Comparison of ENCODE assay signal across 8 mouse cellular contexts in the genomic region with DNA sequence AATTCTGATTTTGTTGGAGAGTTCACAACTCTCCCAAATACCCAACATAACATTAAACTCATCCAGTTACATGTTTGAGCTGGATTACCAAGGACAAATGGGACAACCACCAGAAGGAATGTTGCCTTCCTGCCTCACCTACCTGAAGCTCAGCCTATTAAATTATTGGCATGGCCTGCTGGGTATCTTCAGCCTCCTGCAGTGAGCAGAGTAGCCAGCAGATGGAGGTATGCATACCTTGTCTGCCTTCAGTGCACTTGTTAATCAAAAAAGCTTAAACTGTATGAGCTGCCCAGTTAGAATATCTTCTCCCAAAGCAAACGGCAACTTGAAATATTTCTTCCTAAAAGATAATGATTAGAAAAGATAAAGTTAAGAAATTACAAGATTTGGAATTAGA. TPM values are rescaled to one million over a fixed set of nuclear protein-coding genes. Genes with fewer than 3 reads are reported as not detected.
A peak's percentile ranks its signal among the peaks of the same experiment; 100 is the strongest.
DNase-seq lines count a peak whose midpoint lies in the region; ATAC-seq and TF ChIP-seq lines count a peak whose summit lies in the region.

No protein-coding gene starts in this region.

- TF ChIP-seq EP300 in liver, embryonic 14.5 days (IDR thresholded peaks at IDR 0.05; ENCODE audit: low read depth), result no peak

- H3K36me3 ChIP-seq in heart, embryonic 10.5 days, result no peaks in the 10 kb centered on the region
- no peaks in the 10 kb centered on the region for H3K36me3 ChIP-seq in liver, embryonic 14.5 days (replicated peaks; ENCODE audit: control insufficient read depth, insufficient read depth, low read depth)
- no peaks in the 10 kb centered on the region for H3K36me3 ChIP-seq in forebrain, embryonic 12.5 days (replicated peaks)

- peak; percentile 61 for TF ChIP-seq CTCF in liver, embryonic 14.5 days (IDR thresholded peaks at IDR 0.05; ENCODE audit: low read depth)

- H3K9me3 ChIP-seq in heart, embryonic 10.5 days, result no peaks in the 10 kb centered on the region
- H3K9me3 ChIP-seq in liver, embryonic 14.5 days (ENCODE audit: control insufficient read depth, low read length), result no peaks in the 10 kb centered on the region
- H3K9me3 ChIP-seq in forebrain, embryonic 12.5 days, result no peaks in the 10 kb centered on the region

- H3K9ac ChIP-seq in liver, embryonic 14.5 days (replicated peaks), result no peak overlapping the region
- no peak overlapping the region for H3K9ac ChIP-seq in forebrain, embryonic 12.5 days

- no peak for ATAC-seq in liver, embryonic 14.5 days (ENCODE audit: insufficient read depth)
- no peak for ATAC-seq in forebrain, embryonic 12.5 days (ENCODE audit: low FRiP score)

- no peak overlapping the region for H3K27ac ChIP-seq in heart, embryonic 10.5 days
- no peak overlapping the region for H3K27ac ChIP-seq in liver, embryonic 14.5 days
- no peak overlapping the region for H3K27ac ChIP-seq in forebrain, embryonic 12.5 days

- intact Hi-C loops in heart, postnatal 10 days (cut with DNase I), result no loop called here

- WGBS in heart, embryonic 10.5 days, result 83% methylated on average over 1 of the region's 1 CpGs
- WGBS in liver, embryonic 14.5 days (ENCODE audit: insufficient replicate concordance), result 56% methylated on average over 1 of the region's 1 CpGs
- WGBS in forebrain, embryonic 12.5 days, result 87% methylated on average over 1 of the region's 1 CpGs

- DNase-seq in heart, postnatal 10 days, result peak; percentile 24 to 45
- no peak for DNase-seq in heart, embryonic 10.5 days (ENCODE audit: low spot score)
- DNase-seq in CD4-positive helper T cell, adult 2 months (ENCODE audit: low read depth, low spot score), result peak; percentile 30
- DNase-seq in adrenal gland, postnatal 36 days, result peak; percentile 41 to 55
- DNase-seq in liver, embryonic 14.5 days (ENCODE audit: low read depth in 3 of 3, low spot score in 3 of 3), result no peak
- no peak for DNase-seq in right cerebral cortex, postnatal 25 days
- DNase-seq in right cerebral cortex, adult 18-20 months, result no peak

- H3K27me3 ChIP-seq in heart, embryonic 10.5 days (ENCODE audit: insufficient read depth, poor library complexity, severe bottlenecking), result no peaks in the 10 kb centered on the region
- no peaks in the 10 kb centered on the region for H3K27me3 ChIP-seq in liver, embryonic 14.5 days (ENCODE audit: control insufficient read depth, insufficient read depth, low read length)
- no peaks in the 10 kb centered on the region for H3K27me3 ChIP-seq in forebrain, embryonic 12.5 days

- no peaks in the 10 kb centered on the region for H3K4me1 ChIP-seq in heart, embryonic 10.5 days
- no peaks in the 10 kb centered on the region for H3K4me1 ChIP-seq in liver, embryonic 14.5 days (replicated peaks; ENCODE audit: control insufficient read depth in 2 of 2, insufficient read depth in 2 of 2, low read length in 1 of 2)
- H3K4me1 ChIP-seq in forebrain, embryonic 12.5 days, result 0 out of 2 replicates have a peak, but pooled peaks cover 4% of the 10 kb centered on the region

- no peak overlapping the region for H3K4me2 ChIP-seq in liver, embryonic 14.5 days (ENCODE audit: low read depth)
- no peak overlapping the region for H3K4me2 ChIP-seq in forebrain, embryonic 12.5 days

- H3K4me3 ChIP-seq in heart, embryonic 10.5 days, result no peak overlapping the region
- H3K4me3 ChIP-seq in liver, embryonic 14.5 days (ENCODE audit: insufficient read depth in 1 of 2, low read depth in 2 of 2, low read length in 2 of 2), result no peak overlapping the region
- no peak overlapping the region for H3K4me3 ChIP-seq in forebrain, embryonic 12.5 days (replicated peaks)

RNA-seq across cellular contexts. Expression of a gene that starts 15.3 kb away (rescaled TPM):
- 10 to 100 TPM; 59.7 to 64.7 TPM for total RNA-seq in heart, postnatal 10 days (2021)
- polyA plus RNA-seq in heart, embryonic 10.5 days (2016; fragmentation: Nextera tagmentation; extraction: Ambion mirVana), result 86.1 and 93.6 TPM in 2 replicates
- 100 to 1,000 TPM; 199 to 218 TPM for total RNA-seq in adrenal gland, postnatal 36 days (2021)
- polyA plus RNA-seq in liver, embryonic 14.5 days (2012; rRNA removed), result 42.6 and 61.9 TPM in 2 replicates
- 104 and 113 TPM in 2 replicates for polyA plus RNA-seq in liver, embryonic 14.5 days (2014; fragmentation: Nextera tagmentation; extraction: Ambion mirVana)
- polyA plus RNA-seq in forebrain, embryonic 12.5 days (2016; fragmentation: Nextera tagmentation; extraction: Ambion mirVana), result 79.6 and 84.1 TPM in 2 replicates

Comparison
In these comparisons a context has a peak if more than half of its experiments do, and no peak if none do; other contexts are left out.
1. DNase-seq: peak in heart, postnatal 10 days (2 of 2), CD4-positive helper T cell, adult 2 months (single experiment) and adrenal gland, postnatal 36 days (2 of 2); none in heart, embryonic 10.5 days (single experiment), liver, embryonic 14.5 days (0 of 3), right cerebral cortex, postnatal 25 days (single experiment) and right cerebral cortex, adult 18-20 months (single experiment).